Mouse (Mus musculus): ENCODE measurements at regions not wholly inside any gene's neighbourhood (a gene's known extent, or its start where the extent isn't known, plus 50 kb on each side); places are given as distances from the start of the nearest gene placed in this dataset.
A peak's percentile ranks its signal among the peaks of the same experiment; 100 is the strongest.

DNA sequence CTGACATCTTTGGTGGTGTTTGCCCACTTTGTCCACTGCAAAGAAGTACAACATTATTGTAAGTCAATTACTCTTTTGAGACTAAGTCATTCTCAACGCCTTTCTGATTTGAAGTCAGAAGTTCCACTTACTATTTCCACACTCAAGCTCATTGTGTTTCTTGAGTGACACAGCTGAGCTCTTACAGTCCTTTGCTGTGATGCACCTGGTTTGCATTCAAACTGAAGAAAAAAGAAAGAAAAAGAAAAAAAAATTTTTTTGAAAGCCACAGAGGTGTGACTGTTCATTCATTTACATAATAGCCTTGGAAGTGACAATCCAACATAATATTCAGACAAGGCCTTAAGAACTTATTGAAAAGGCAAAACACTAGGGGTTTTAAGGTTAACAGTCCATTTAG lies 199.2 kb downstream of the Pdha2 start:
- dilution Hi-C loops (cut with MboI; ENCODE audit: extremely low pct_ligation_motif_present, extremely low pct_unique_long_range_greater_than_20kb, low sequenced_read_pairs), result no loop called here
- Histone ChIP-seq H3K27ac (ENCODE audit: insufficient read depth, low read depth) (peak overlapping the region; percentile 74), H3K9ac (ENCODE audit: insufficient read depth, low read depth) (no peak overlapping the region), H3K27me3 (replicated peaks) (no peaks in the 10 kb centered on the region), H3K4me2 (ENCODE audit: insufficient read depth, low read depth, poor library complexity, severe bottlenecking) (peak overlapping the region; percentile 84), H3K9me3 (replicated peaks; ENCODE audit: low read length) (peaks cover 2% of the 10 kb centered on the region), H3K36me3 (replicated peaks in 1 of 2; ENCODE audit: control insufficient read depth in 1 of 2, insufficient read depth in 1 of 2, low read length in 1 of 2) (no peaks in the 10 kb centered on the region), H3K4me1 (ENCODE audit: control insufficient read depth in 1 of 2, insufficient read depth in 2 of 2) (peaks cover 0 to 38% of the 10 kb centered on the region in 2 experiments; a peak in 2 of 4 replicates), H3K4me3 (replicated peaks in 1 of 3; ENCODE audit: low read depth in 2 of 3, low read length in 2 of 3, poor library complexity in 1 of 3) (peak overlapping the region in 2 of 3 experiments; percentile 9 to 28), H3K79me2 (replicated peaks; ENCODE audit: control insufficient read depth, extremely low read depth, insufficient read depth, poor library complexity, severe bottlenecking) (no peaks in the 10 kb centered on the region)
- TF ChIP-seq POLR2A (IDR thresholded peaks at IDR 0.05; ENCODE audit: low read depth, low read length) (no peak), USF2 (conservative IDR thresholded peaks at IDR 0.05; ENCODE audit: low read depth, low read length) (no peak), MAX (IDR thresholded peaks at IDR 0.05; ENCODE audit: low read length) (no peak), CHD2 (IDR thresholded peaks at IDR 0.05; ENCODE audit: low read length) (no peak), ETS1 (conservative IDR thresholded peaks at IDR 0.05; ENCODE audit: low read depth, low read length) (peak; percentile 50; the same call in 1 of the 2 replicates), MAZ (IDR thresholded peaks at IDR 0.05; ENCODE audit: low read depth, low read length) (no peak), RAD21 (IDR thresholded peaks at IDR 0.05; ENCODE audit: low read depth, low read length) (no peak), NELFE (IDR thresholded peaks at IDR 0.05; ENCODE audit: low read depth, low read length) (no peak), MYC (IDR thresholded peaks at IDR 0.05; ENCODE audit: low read depth, low read length) (0 out of 2 replicates have a peak, but pooled peaks have one; percentile 1), MXI1 (IDR thresholded peaks at IDR 0.05; ENCODE audit: low read depth, low read length) (no peak; the same call in 1 of the 2 replicates), JUND (conservative IDR thresholded peaks at IDR 0.05; ENCODE audit: low read depth, low read length) (no peak), MEF2A (IDR thresholded peaks at IDR 0.05; ENCODE audit: borderline replicate concordance, low read depth, low read length) (no peak), UBTF (IDR thresholded peaks at IDR 0.05; ENCODE audit: low read depth, low read length) (no peak), USF1 (IDR thresholded peaks at IDR 0.05; ENCODE audit: low read depth, low read length) (no peak), POLR2AphosphoS2 (IDR thresholded peaks at IDR 0.05; ENCODE audit: low read depth, low read length) (no peak), KAT2A (IDR thresholded peaks at IDR 0.05; ENCODE audit: insufficient replicate concordance, low read length) (no peak), JUN (IDR thresholded peaks at IDR 0.05; ENCODE audit: insufficient read depth, low read depth, low read length) (peak; percentile 2; the same call in 1 of the 2 replicates), EP300 (IDR thresholded peaks at IDR 0.05; ENCODE audit: low read length) (peak; percentile 67; the same call in 1 of the 2 replicates), PAX5 (IDR thresholded peaks at IDR 0.05; ENCODE audit: low read length) (no peak), NRF1 (IDR thresholded peaks at IDR 0.05; ENCODE audit: low read depth, low read length) (no peak), BHLHE40 (IDR thresholded peaks at IDR 0.05; ENCODE audit: low read depth, low read length) (peak; percentile 31; the same call in 1 of the 2 replicates), E2F4 (IDR thresholded peaks at IDR 0.05; ENCODE audit: insufficient replicate concordance, low read depth, low read length) (no peak), ZNF384 (IDR thresholded peaks at IDR 0.05; ENCODE audit: low read depth, low read length) (peak; percentile 92), TBP (conservative IDR thresholded peaks at IDR 0.05; ENCODE audit: low read depth, low read length) (no peak), SMC3 (IDR thresholded peaks at IDR 0.05; ENCODE audit: low read depth, low read length) (no peak), RCOR1 (conservative IDR thresholded peaks at IDR 0.05; ENCODE audit: low read depth, low read length) (no peak), IRF4 (IDR thresholded peaks at IDR 0.05; ENCODE audit: low read depth, low read length) (no peak), ZKSCAN1 (IDR thresholded peaks at IDR 0.05; ENCODE audit: borderline replicate concordance, low read depth, low read length) (no peak), MAFK (IDR thresholded peaks at IDR 0.05; ENCODE audit: insufficient replicate concordance, low read length) (no peak), SIN3A (IDR thresholded peaks at IDR 0.05; ENCODE audit: low read length) (no peak), ELF1 (IDR thresholded peaks at IDR 0.05; ENCODE audit: low read depth, low read length) (no peak), TCF12 (IDR thresholded peaks at IDR 0.05; ENCODE audit: low read depth, low read length) (no peak), GABPA (IDR thresholded peaks at IDR 0.05; ENCODE audit: insufficient replicate concordance, low read depth, low read length) (no peak)
- DNase-seq (ENCODE audit: extremely low read depth), result peak; percentile 55
- in situ Hi-C loops (cut with MboI; ENCODE audit: low pct_ligation_motif_present, low pct_unique_long_range_greater_than_20kb, low sequenced_read_pairs), result no loop called here

All from CH12.LX (cell line).